Mouse (Mus musculus) CH12.LX (cell line): Measurements from ENCODE around the gene Dpf1. TPM values are rescaled to one million over a fixed set of nuclear protein-coding genes. Genes with fewer than 3 reads are reported as not detected.
A peak's percentile ranks its signal among the peaks of the same experiment; 100 is the strongest.

ENCODE experiments used
- DNase-seq: peaks from one replicate; pipeline ENCODE4 v3.0.0-alpha.2; 2013; ENCODE audit errors: extremely low read depth
- H3K27ac ChIP-seq: 2 replicates; pipeline ENCODE4 v1.5.1; 2012; ENCODE audit warnings: low read depth, mild to moderate bottlenecking, control low read depth, moderate library complexity; ENCODE audit not compliant: insufficient read depth
- H3K27me3 ChIP-seq: replicated peaks from 2 replicates; pipeline ENCODE3; 2012; ENCODE audit warnings: inconsistent platforms
- H3K36me3 ChIP-seq, 2 experiments: replicated peaks in 1 of 2; 2 replicates each; pipeline versions ENCODE3 to v1.6.1; 2012; ENCODE audit warnings: inconsistent platforms in 1 of 2, low read length in 1 of 2, mild to moderate bottlenecking in 1 of 2, mixed read lengths in 1 of 2, moderate library complexity in 1 of 2; ENCODE audit not compliant: control insufficient read depth in 1 of 2, insufficient read depth in 1 of 2
- H3K4me1 ChIP-seq, 2 experiments: 2 replicates each; pipeline ENCODE4 v1.6.1; 2012; ENCODE audit warnings: inconsistent platforms in 1 of 2, moderate library complexity in 1 of 2; ENCODE audit not compliant: insufficient read depth in 2 of 2, control insufficient read depth in 1 of 2
- H3K4me2 ChIP-seq: 2 replicates; pipeline ENCODE4 v1.6.1; 2012; ENCODE audit warnings: low read depth, mild to moderate bottlenecking, control low read depth; ENCODE audit not compliant: poor library complexity, insufficient read depth, severe bottlenecking
- H3K4me3 ChIP-seq, 3 experiments: fragments of 150-350 bp in 1 of 3; sonication (generic) in 1 of 3; replicated peaks in 1 of 3; 2 replicates each; pipeline versions ENCODE3 to v1.5.1; 2011 to 2012; ENCODE audit warnings: low read depth in 2 of 3, low read length in 2 of 3, mild to moderate bottlenecking in 2 of 3, moderate library complexity in 2 of 3, control low read depth in 1 of 3, improper control_type of control experiment in 1 of 3, inconsistent platforms in 1 of 3, mixed read lengths in 1 of 3; ENCODE audit not compliant: poor library complexity in 1 of 3
- H3K79me2 ChIP-seq: replicated peaks from 2 replicates; pipeline ENCODE4 v1.6.1; 2012; ENCODE audit warnings: mild to moderate bottlenecking, moderate library complexity; ENCODE audit not compliant: control insufficient read depth, poor library complexity, insufficient read depth, severe bottlenecking; ENCODE audit errors: extremely low read depth
- H3K9ac ChIP-seq: 2 replicates; pipeline ENCODE4 v1.6.1; 2012; ENCODE audit warnings: low read depth, mild to moderate bottlenecking, control low read depth, moderate library complexity; ENCODE audit not compliant: insufficient read depth
- H3K9me3 ChIP-seq: replicated peaks from 2 replicates; pipeline ENCODE3; 2012; ENCODE audit warnings: low read length, inconsistent platforms, mixed read lengths
- CTCF ChIP-seq, 2 experiments: IDR thresholded peaks in 1 of 2; conservative IDR thresholded peaks in 1 of 2; 2 replicates each; pipeline ENCODE4 v1.5.1; 2011 to 2012; ENCODE audit warnings: low read depth in 2 of 2, low read length in 2 of 2, improper control_type of control experiment in 1 of 2, inconsistent platforms in 1 of 2, mild to moderate bottlenecking in 1 of 2, moderate library complexity in 1 of 2
- EP300 ChIP-seq: IDR thresholded peaks from 2 replicates; pipeline ENCODE4 v1.6.1; 2011; ENCODE audit warnings: low read length, improper control_type of control experiment
- GABPA ChIP-seq: IDR thresholded peaks from 2 replicates; pipeline ENCODE4 v1.6.1; 2012; ENCODE audit warnings: low read depth, low read length, improper control_type of control experiment, inconsistent platforms; ENCODE audit not compliant: insufficient replicate concordance
- JUN ChIP-seq: IDR thresholded peaks from 2 replicates; pipeline ENCODE4 v1.6.1; 2011; ENCODE audit warnings: low read depth, mild to moderate bottlenecking, low read length, improper control_type of control experiment, moderate library complexity; ENCODE audit not compliant: insufficient read depth
- MYC ChIP-seq: IDR thresholded peaks from 2 replicates; pipeline ENCODE4 v1.6.1; 2011; ENCODE audit warnings: low read depth, mild to moderate bottlenecking, improper control_type of control experiment, low read length
- NRF1 ChIP-seq: IDR thresholded peaks from 2 replicates; pipeline ENCODE4 v1.6.1; 2014; ENCODE audit warnings: low read depth, mild to moderate bottlenecking, inconsistent platforms, low read length, improper control_type of control experiment, moderate library complexity
- SIN3A ChIP-seq: IDR thresholded peaks from 2 replicates; pipeline ENCODE4 v1.6.1; 2012; ENCODE audit warnings: low read length, improper control_type of control experiment, inconsistent platforms
- TCF12 ChIP-seq: IDR thresholded peaks from 2 replicates; pipeline ENCODE4 v1.6.1; 2014; ENCODE audit warnings: low read depth, mild to moderate bottlenecking, inconsistent platforms, low read length, improper control_type of control experiment
- USF2 ChIP-seq: conservative IDR thresholded peaks from 2 replicates; pipeline ENCODE4 v1.6.1; 2011; ENCODE audit warnings: low read depth, low read length, improper control_type of control experiment
- ZC3H11A ChIP-seq: IDR thresholded peaks from 2 replicates; pipeline ENCODE4 v1.6.1; 2012; ENCODE audit warnings: low read depth, mild to moderate bottlenecking, inconsistent platforms, low read length, improper control_type of control experiment
- ZNF384 ChIP-seq: IDR thresholded peaks from 2 replicates; pipeline ENCODE4 v1.6.1; 2012; ENCODE audit warnings: low read depth, low read length, improper control_type of control experiment, inconsistent platforms
- dilution Hi-C: fragments of 300-500 bp; cut with MboI; formaldehyde crosslinking; loops from 2 replicates; pipeline ENCODE4 v1.14.3; 2020; ENCODE audit warnings: low sequenced_read_pairs; ENCODE audit not compliant: extremely low pct_unique_long_range_greater_than_20kb, extremely low pct_ligation_motif_present
- in situ Hi-C: fragments of 300-500 bp; cut with MboI; formaldehyde crosslinking; loops from 3 replicates; pipeline ENCODE4 v1.14.3; 2019; ENCODE audit warnings: low sequenced_read_pairs, low pct_ligation_motif_present, low pct_unique_long_range_greater_than_20kb, mixed read lengths
- polyA plus RNA-seq: library from polyadenylated mRNA; unstranded; fragments of >175 nt; gene quantifications from 2 replicates; pipeline ENCODE4 v1.2.1, GENCODE M21; 2012; ENCODE audit warnings: low read depth; ENCODE audit not compliant: insufficient read length
- total RNA-seq, 2 experiments: library from RNA; depleted of rRNA; stranded (reverse); fragments of 300-350 nt in 1 of 2; fragments of >200 nt in 1 of 2; gene quantifications; 2 replicates each; pipeline ENCODE4 v1.2.3; 2012 to 2014

The Dpf1 gene
- total and polyA plus RNA-seq, 3 experiments, result 0.38 to 3.0 (median 0.97) TPM

DNA sequence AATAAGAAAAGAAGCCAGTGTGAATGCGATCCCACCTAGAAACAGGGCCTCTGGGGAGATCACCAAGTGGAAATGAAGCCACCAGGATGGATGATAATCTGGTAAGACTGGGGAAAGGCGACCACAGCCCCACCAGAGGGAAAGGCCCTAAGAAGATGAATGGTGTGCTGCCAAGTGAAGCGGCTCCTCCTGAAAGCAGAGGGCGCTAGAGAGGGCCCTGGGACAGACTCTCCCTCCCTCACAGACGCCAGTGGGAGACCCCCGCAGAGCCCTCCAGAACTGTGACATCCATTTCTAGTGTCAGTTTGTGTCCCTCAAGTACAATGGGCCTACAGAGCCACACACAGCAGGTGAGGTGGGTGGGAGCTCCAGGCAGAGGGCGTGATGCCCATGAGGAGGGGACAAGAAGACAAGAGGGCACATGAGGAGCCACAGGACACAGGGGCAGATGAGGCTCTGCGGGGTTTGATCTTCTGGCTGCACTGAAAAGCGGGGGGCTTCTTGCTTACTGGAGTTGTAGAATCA, 33.1 kb downstream of the Dpf1 start:
- Histone ChIP-seq H3K4me3 (no peak overlapping the region), H3K79me2 (no peaks in the 10 kb centered on the region), H3K27me3 (no peaks in the 10 kb centered on the region), H3K27ac (no peak overlapping the region), H3K4me2 (no peak overlapping the region), H3K9me3 (no peaks in the 10 kb centered on the region), H3K36me3 (peaks cover 0 to 36% of the 10 kb centered on the region in 2 experiments), H3K9ac (no peak overlapping the region), H3K4me1 (peaks cover 0 to 15% of the 10 kb centered on the region in 2 experiments; a peak in 1 of 4 replicates)
- DNase-seq, result no peak
- in situ Hi-C loops (no loop called here), dilution Hi-C loops (no loop called here)
- peak in 1 of 2 experiments; percentile 9; a peak in 1 of 4 replicates for TF ChIP-seq CTCF (conservative IDR thresholded peaks at IDR 0.05 in 1 of 2, IDR thresholded peaks at IDR 0.05 in 1 of 2; ENCODE audit: low read depth in 2 of 2, low read length in 2 of 2)
- TF ChIP-seq GABPA, result no peak
- TF ChIP-seq, all 38 proteins: peak for 1

DNA sequence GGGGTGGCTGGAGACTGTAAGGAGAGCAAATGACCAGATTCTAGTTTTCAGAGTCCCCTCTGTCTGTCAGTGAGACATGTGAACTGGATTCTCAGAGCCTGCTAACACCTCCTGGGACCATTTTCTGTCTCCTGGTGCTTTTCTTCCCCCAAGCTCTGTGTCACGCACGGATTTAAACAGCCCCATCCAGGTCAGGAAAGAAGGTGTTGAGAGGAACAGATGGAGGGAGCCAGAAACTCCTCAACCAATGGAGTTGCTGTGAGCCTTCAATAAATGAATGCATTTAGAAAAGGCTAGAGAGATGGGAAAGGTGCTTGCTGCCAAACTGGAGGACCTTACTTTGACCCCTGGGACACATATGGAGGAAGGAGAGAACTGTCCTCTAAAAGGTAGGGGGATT, 34.0 kb downstream of the Dpf1 start:
- H3K27me3 ChIP-seq, result no peaks in the 10 kb centered on the region
- DNase-seq, result no peak
- dilution Hi-C loops (no loop called here), in situ Hi-C loops (no loop called here)
- no peak overlapping the region for H3K27ac ChIP-seq
- no peak overlapping the region for H3K4me3 ChIP-seq
- H3K79me2 ChIP-seq, result no peaks in the 10 kb centered on the region
- no peak overlapping the region for H3K9ac ChIP-seq
- H3K36me3 ChIP-seq, result peaks cover 0 to 28% of the 10 kb centered on the region in 2 experiments
- peaks cover 0 to 15% of the 10 kb centered on the region in 2 experiments; a peak in 1 of 4 replicates for H3K4me1 ChIP-seq
- no peak overlapping the region for H3K4me2 ChIP-seq
- H3K9me3 ChIP-seq, result no peaks in the 10 kb centered on the region
- no peak for TF ChIP-seq NRF1
- TF ChIP-seq EP300, result no peak
- no peak for TF ChIP-seq MYC
- TF ChIP-seq SIN3A, result no peak
- TF ChIP-seq ZNF384, result no peak

DNA sequence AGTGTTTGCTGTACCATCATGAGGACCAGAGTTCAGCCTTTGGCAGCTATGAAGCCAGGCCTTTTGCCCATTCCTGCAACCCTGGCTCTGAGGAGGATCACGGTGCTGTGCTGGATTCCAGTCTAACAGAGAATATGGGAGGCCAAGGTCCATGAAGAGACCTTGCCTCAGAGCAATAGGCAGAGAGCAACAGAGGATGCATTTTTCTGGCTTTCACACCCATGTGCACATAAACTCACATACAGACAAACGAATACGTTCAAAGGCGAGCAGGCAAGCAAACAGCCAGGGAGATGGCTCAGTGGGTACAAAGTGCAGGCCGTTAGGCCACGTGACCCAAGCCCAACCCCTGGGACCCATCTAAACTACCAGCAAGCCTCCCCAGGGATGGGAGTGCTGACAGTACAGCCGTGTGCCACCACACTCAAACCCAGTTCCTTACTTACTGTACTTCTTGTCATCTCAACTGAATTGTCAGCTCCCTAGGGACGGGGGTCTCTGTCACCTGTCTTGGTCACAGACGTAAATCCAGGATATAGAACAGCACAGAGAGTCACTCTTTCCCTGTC, 34.7 kb downstream of the Dpf1 start:
- in situ Hi-C loops, result no loop called here
- no peak overlapping the region for H3K4me3 ChIP-seq
- H3K79me2 ChIP-seq, result no peaks in the 10 kb centered on the region
- H3K36me3 ChIP-seq, result peaks cover 0 to 24% of the 10 kb centered on the region in 2 experiments
- TF ChIP-seq ZC3H11A, result no peak
- no peak for TF ChIP-seq GABPA
- TF ChIP-seq TCF12, result no peak
- TF ChIP-seq JUN, result no peak
- 0 out of 2 replicates have a peak, but pooled peaks have one; percentile 11 for TF ChIP-seq USF2
- H3K9ac ChIP-seq, result no peak overlapping the region
- H3K27ac ChIP-seq, result no peak overlapping the region
- dilution Hi-C loops, result no loop called here
- H3K27me3 ChIP-seq, result no peaks in the 10 kb centered on the region
- H3K9me3 ChIP-seq, result no peaks in the 10 kb centered on the region
- H3K4me1 ChIP-seq, result peaks cover 0 to 15% of the 10 kb centered on the region in 2 experiments; a peak in 1 of 4 replicates
- no peak for DNase-seq
- H3K4me2 ChIP-seq, result no peak overlapping the region
